Comparison of ENCODE assay signal across 15 mouse cellular contexts in the genomic region with DNA sequence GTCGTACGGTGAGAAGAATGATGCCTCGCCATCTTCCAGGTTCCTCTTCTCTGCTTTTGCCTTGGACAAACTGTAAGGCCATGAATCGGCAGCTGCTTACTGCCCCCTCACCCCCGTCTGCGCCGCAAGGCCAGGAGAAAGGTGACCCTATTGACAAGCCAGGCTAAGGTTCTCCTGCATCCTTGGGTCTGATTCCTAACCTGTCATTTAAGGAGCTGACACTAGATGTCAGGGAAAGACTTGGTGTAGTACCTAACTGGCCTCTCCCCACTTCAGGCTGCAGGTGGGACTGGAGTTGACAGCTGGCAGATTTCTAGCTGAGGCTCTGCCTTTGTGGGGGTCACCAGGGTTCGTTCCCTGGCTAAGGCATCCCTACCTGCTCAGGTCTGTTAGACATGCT.
"Had no signal": no experiment of that assay in that cellular context is flagged by ENCODE, and none has a peak within 500 bp of the region (broad histone marks: within the 10 kb centered on the region; RNA-seq: fewer than 3 reads in every experiment).

No protein-coding gene starts in this region.

- H3K4me2 ChIP-seq: limb, embryonic 12.5 days; limb, embryonic 15.5 days; liver, embryonic 11.5 days; lung, embryonic 14.5 days; midbrain, embryonic 12.5 days had no signal

- DNase-seq: kidney, adult 9 months; kidney, postnatal 25 days; left cerebral cortex, postnatal 4 days; thymus, adult 18-20 months; thymus, postnatal 36 days had no signal

- H3K4me3 ChIP-seq: limb, embryonic 12.5 days; limb, embryonic 15.5 days; midbrain, embryonic 12.5 days had no signal

- H3K9me3 ChIP-seq: limb, embryonic 12.5 days; limb, embryonic 15.5 days; midbrain, embryonic 12.5 days had no signal

- H3K36me3 ChIP-seq: limb, embryonic 12.5 days; limb, embryonic 15.5 days; midbrain, embryonic 12.5 days had no signal

- H3K27me3 ChIP-seq: limb, embryonic 12.5 days; limb, embryonic 15.5 days; midbrain, embryonic 12.5 days had no signal

- H3K9ac ChIP-seq: limb, embryonic 12.5 days; limb, embryonic 15.5 days; liver, embryonic 14.5 days; liver, postnatal 0 days; lung, embryonic 14.5 days; midbrain, embryonic 12.5 days had no signal

- H3K4me1 ChIP-seq: midbrain, embryonic 12.5 days had no signal

- ATAC-seq: liver, postnatal 0 days; lung, postnatal 0 days; midbrain, embryonic 16.5 days had no signal

- H3K27ac ChIP-seq: limb, embryonic 12.5 days; liver, embryonic 14.5 days; macrophage; midbrain, embryonic 12.5 days had no signal
